Mouse (Mus musculus): Measurements from ENCODE around the gene BC025920. TPM values are rescaled to one million over a fixed set of nuclear protein-coding genes. Genes with fewer than 3 reads are reported as not detected.
A peak's percentile ranks its signal among the peaks of the same experiment; 100 is the strongest.

BC025920 gene
- total RNA-seq, 2 experiments from 2014 or later = 4.2 to 5.0 TPM

DNA sequence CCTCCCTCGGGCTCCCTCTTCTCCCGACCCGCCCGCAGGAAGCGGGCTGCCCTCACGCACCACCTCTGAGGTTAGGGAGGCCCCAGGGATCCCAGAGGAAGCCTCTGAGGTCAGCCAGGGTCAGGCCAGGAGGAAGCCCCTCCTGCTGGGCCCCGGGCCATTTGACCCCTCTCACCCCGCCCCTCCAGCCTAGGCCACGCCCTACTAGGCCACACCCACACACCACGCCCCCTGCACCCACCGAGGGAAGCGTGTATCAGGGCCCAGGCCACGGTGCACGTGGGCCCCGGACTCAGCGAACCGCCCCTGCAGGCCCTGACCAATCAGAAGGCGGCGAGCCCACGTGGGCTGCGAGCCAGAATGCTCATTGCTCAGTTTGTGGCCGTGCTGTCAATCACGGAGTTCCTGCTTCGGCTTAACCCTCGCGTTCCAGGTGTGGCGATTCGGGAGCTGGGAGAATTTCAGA is 5.3 kb upstream of the BC025920 start, which contains the start of gene Tle6:
Tle6 (minus strand) TSS at position 336 of the 466 bp plus-strand sequence.
- peak; percentile 92 for DNase-seq (ENCODE audit: low spot score in 2 of 2)
- TF ChIP-seq CTCF (conservative IDR thresholded peaks at IDR 0.05) = no peak
- H3K27ac ChIP-seq = 0 out of 2 replicates have a peak within 1 kb of the TSS, but pooled peaks have one; percentile 5
- peak within 1 kb of the TSS; percentile 42 for H3K4me3 ChIP-seq

DNA sequence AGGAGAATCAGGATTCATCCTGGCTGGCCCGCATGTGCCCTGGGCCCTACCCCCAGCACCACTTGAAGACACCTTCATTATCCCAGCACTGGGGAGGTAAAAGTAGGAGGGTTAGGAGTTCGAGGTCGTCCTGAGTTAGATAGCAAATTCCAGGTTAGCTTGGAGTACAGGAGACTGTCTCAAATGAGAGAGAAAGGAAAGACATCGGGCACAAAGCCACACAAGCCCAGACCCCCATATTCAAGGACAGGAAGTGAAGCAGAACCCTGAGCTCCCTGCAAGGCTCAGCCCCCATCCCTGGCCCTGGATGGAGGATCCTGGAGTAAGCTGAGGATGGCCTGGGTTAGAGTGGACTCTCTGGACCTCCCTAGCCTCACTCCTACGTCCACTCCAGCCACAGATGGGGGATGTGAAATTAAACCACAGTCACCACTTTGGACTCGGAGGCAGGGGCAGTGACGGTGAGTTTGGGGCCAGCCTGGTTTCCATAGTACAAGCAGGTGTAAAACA is 4.6 kb upstream of the BC025920 start:
- DNase-seq (ENCODE audit: low spot score in 2 of 2) = no peak
- Histone ChIP-seq H3K27ac (no peak overlapping the region), H3K4me3 (peak overlapping the region; percentile 42)
- no peak for TF ChIP-seq CTCF (conservative IDR thresholded peaks at IDR 0.05)

DNA sequence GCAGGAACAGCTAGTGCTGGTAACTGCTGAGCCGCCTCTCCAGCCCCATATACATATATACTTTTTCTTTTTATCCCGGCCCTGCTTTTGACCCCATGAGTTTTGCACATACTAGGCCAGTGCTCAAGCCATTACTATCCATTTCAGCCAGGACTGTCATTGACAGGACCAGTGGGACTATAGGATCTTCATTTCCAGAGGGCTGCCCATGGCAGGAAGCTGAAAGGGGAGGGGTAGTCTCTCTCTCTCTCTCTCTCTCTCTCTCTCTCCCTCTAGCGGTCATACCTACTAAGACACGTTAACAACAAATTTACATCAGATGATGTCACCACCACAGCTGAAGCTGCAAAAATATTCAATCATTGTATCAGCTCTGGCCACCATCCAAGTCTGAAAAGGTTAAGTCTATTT is 3.3 kb upstream of the BC025920 start:
- H3K27ac ChIP-seq = no peak overlapping the region

DNA sequence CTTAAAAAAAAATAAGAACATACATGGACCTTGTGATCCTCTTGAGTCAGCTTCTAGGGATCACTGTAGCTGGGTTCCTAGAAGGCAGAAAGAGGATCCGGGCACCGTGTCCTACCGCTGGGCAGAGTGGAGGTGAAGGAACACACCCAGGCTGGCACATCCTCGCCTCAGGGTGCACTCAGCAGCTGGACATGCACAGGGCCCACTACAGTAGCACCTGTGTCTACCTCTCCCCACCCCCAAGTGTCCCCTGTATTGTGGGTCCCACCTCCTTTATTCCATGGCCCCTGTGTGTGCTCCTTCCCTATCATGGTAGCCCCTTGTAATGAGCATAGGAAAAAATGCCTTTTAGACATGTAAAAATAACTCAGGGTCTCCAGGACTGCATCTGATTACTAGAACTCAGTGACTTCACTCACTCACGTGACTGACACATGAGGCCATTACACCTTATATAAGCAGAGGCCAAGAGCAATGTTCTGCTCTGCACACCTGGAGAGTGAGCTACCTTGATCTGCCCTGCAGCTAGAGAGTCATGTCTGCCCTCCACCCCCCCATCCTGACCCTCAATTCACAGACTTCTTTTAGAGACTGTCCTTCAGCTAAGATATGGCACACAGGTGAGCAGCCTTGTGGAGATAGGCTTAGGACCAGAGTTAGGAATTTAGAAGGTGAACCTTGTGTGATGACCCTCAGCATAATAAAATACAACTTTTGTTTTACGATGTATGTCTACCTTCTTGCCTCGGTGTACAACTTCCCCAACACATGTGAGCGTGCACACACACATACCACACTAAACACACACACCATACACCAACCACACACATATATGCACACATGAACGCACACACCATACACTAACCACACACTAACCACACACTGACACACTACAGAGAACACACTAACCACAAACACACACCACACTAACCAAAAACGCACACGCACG is 1.8 kb upstream of the BC025920 start:
- Histone ChIP-seq H3K4me3 (peak overlapping the region; percentile 39; the same call in 1 of the 2 replicates), H3K27ac (peak overlapping the region; percentile 73; the same call in 1 of the 2 replicates)
- DNase-seq (ENCODE audit: low spot score in 2 of 2) = no peak
- TF ChIP-seq CTCF (conservative IDR thresholded peaks at IDR 0.05) = no peak

More for the DNA sequence above, 3.3 kb upstream of the BC025920 start:
- no peak overlapping the region for H3K4me3 ChIP-seq
- DNase-seq (ENCODE audit: low spot score in 2 of 2) = peak; percentile 37 to 52
- peak; percentile 80 for TF ChIP-seq CTCF (conservative IDR thresholded peaks at IDR 0.05)

DNA sequence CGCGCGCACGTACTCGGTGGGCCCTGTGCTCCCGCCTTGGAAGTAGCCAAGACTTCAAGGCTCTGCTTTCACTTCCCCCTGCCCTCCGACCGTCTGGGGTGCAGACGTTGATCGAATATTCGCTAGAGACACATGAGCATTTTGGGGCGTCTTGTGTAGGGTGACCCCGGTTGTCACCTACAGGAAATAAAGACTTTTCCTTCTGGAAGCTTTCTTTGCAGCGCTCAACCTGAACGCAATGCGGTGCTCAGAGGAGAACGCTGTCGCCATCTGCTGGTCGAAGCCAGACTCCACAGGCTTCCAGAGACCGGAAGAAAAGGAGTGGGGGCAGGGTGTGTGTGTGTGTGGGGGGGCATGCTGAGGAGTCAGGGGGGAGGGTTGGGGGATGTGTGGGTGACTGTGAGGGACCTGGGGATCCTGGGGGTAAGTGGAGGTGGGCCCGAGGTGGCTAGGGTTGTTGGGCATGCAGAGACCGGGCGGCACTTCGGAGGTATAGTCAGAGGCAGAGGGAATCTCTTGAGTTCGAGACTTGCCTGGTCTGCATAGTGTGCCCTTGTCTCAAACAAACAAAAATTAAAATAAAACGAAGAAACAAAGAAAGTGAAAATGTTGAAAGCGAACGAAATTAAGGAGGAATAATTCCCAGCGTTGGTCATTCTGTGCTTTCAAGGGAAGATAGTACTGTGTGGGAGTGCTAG is 953 bp upstream of the BC025920 start:
- peak overlapping the region; percentile 89 for H3K27ac ChIP-seq
- TF ChIP-seq CTCF (conservative IDR thresholded peaks at IDR 0.05) = peak; percentile 75
- peak; percentile 89 for DNase-seq (ENCODE audit: low spot score in 2 of 2)
- peak overlapping the region; percentile 60 for H3K4me3 ChIP-seq

DNA sequence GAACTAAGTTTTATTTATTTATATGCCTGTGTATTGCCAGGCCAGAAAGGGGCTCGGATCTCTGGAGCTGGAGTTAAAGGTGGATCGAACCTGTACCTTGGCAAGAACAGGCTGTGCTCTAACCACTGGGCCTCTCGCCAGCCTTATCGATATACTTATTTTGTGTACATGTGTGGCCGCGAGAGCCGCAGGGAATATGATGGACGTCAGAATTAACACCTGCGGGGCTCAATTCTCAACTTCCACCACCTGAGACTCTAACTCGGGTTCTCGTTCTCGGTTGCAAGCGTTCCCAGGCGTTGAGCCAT is 450 bp upstream of the BC025920 start:
- DNase-seq (ENCODE audit: low spot score in 2 of 2) = peak in 1 of 2 experiments; percentile 49
- Histone ChIP-seq H3K27ac (peak overlapping the region; percentile 89), H3K4me3 (peak overlapping the region; percentile 60)
- TF ChIP-seq CTCF (conservative IDR thresholded peaks at IDR 0.05) = no peak; the same call in 1 of the 2 replicates

DNA sequence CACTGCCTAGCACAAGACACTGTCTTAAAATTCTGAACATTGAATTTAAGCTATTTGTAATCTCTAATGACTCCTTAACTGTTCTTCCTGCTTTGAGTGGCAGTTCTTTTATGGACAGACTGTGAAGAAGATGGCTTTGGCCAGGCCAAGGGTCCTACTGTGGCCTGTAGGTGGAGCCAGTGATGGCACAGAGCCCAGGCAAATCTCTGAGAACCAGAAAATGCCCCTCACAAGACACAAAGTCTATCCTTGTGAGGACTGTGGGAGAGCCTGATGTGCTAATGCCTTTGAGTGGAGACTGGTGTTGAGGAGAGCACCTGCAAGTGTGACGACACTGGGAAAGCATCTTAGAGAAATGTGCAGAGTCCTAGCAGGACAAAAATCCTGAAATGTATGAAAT is 2.2 kb downstream of the BC025920 start:
- Histone ChIP-seq H3K27ac (no peak overlapping the region), H3K4me3 (no peak overlapping the region)
- TF ChIP-seq CTCF (conservative IDR thresholded peaks at IDR 0.05) = peak; percentile 42
- no peak for DNase-seq (ENCODE audit: low spot score in 2 of 2)

GRCm38 (mm10) chr10:81612779-81613178 is 6.7 kb downstream of the BC025920 start:
- no peak for DNase-seq (ENCODE audit: low spot score in 2 of 2)
- H3K4me3 ChIP-seq = no peak overlapping the region
- H3K27ac ChIP-seq = no peak overlapping the region
- no peak for TF ChIP-seq CTCF (conservative IDR thresholded peaks at IDR 0.05)

- peak; percentile 62 to 82 for DNase-seq (ENCODE audit: low spot score in 2 of 2)
- Histone ChIP-seq H3K4me3 (no peak overlapping the region), H3K27ac (peak overlapping the region; percentile 90)
- TF ChIP-seq CTCF (conservative IDR thresholded peaks at IDR 0.05) = no peak
Measured at GRCm38 (mm10) chr10:81615486-81615885, 9.4 kb downstream of the BC025920 start.

- TF ChIP-seq CTCF (conservative IDR thresholded peaks at IDR 0.05) = no peak
- Histone ChIP-seq H3K27ac (no peak overlapping the region), H3K4me3 (no peak overlapping the region)
- no peak for DNase-seq (ENCODE audit: low spot score in 2 of 2)
Measured at GRCm38 (mm10) chr10:81619976-81620375, 13.9 kb downstream of the BC025920 start.

- DNase-seq (ENCODE audit: low spot score in 2 of 2) = no peak
- H3K4me3 ChIP-seq = no peak overlapping the region
- no peak for TF ChIP-seq CTCF (conservative IDR thresholded peaks at IDR 0.05)
- no peak overlapping the region for H3K27ac ChIP-seq
Measured at GRCm38 (mm10) chr10:81620786-81621185, 14.7 kb downstream of the BC025920 start.

- DNase-seq (ENCODE audit: low spot score in 2 of 2) = no peak
- Histone ChIP-seq H3K27ac (no peak overlapping the region), H3K4me3 (no peak overlapping the region)
- no peak for TF ChIP-seq CTCF (conservative IDR thresholded peaks at IDR 0.05)
Measured at GRCm38 (mm10) chr10:81623441-81623840, 17.4 kb downstream of the BC025920 start.
